Mouse (Mus musculus) liver, adult 2 months (tissue): ENCODE measurements around the gene Sulf2. TPM values are rescaled to one million over a fixed set of nuclear protein-coding genes. Genes with fewer than 3 reads are reported as not detected.

Experiments
- DNase-seq: peaks from one replicate; pipeline ENCODE4 v3.0.0-alpha.2; 2011; ENCODE audit warnings: low read depth, low spot score; ENCODE audit errors: extremely low read depth
- H3K27ac ChIP-seq: fragments of 200-500 bp; replicated peaks from 2 replicates; pipeline ENCODE4 v1.5.1; 2012; ENCODE audit warnings: low read depth, mild to moderate bottlenecking, control low read depth, inconsistent platforms, low read length; ENCODE audit not compliant: insufficient read depth
- H3K27me3 ChIP-seq: fragments of 200-500 bp; 2 replicates; pipeline ENCODE4 v1.6.1; 2012; ENCODE audit warnings: mild to moderate bottlenecking, moderate library complexity, low read length, inconsistent platforms; ENCODE audit not compliant: control insufficient read depth, insufficient read depth
- H3K36me3 ChIP-seq: fragments of 200-500 bp; 2 replicates; pipeline ENCODE4 v1.6.1; 2012; ENCODE audit warnings: low read length, inconsistent platforms; ENCODE audit not compliant: control insufficient read depth, insufficient read depth
- H3K4me1 ChIP-seq: fragments of 200-500 bp; 2 replicates; pipeline ENCODE4 v1.6.1; 2011; ENCODE audit warnings: low read length; ENCODE audit not compliant: control insufficient read depth, insufficient read depth
- H3K4me3 ChIP-seq: fragments of 200-500 bp; 2 replicates; pipeline ENCODE4 v1.5.1; 2011; ENCODE audit warnings: low read depth, mild to moderate bottlenecking, control low read depth, low read length, moderate library complexity; ENCODE audit not compliant: insufficient read depth
- H3K79me2 ChIP-seq: fragments of 200-500 bp; 2 replicates; pipeline ENCODE4 v1.6.1; 2012; ENCODE audit warnings: inconsistent platforms, mild to moderate bottlenecking, low read length, moderate library complexity; ENCODE audit not compliant: control insufficient read depth, insufficient read depth
- H3K9ac ChIP-seq: fragments of 200-500 bp; 2 replicates; pipeline ENCODE4 v1.6.1; 2012; ENCODE audit warnings: low read depth, mild to moderate bottlenecking, control low read depth, inconsistent platforms, low read length
- CTCF ChIP-seq: fragments of 200-500 bp; IDR thresholded peaks from 2 replicates; pipeline ENCODE4 v1.5.1; 2011; ENCODE audit warnings: low read depth, low read length, control low read depth
- POLR2A ChIP-seq: fragments of 200-500 bp; IDR thresholded peaks from 2 replicates; pipeline ENCODE4 v1.6.1; 2011; ENCODE audit warnings: low read length, control low read depth; ENCODE audit not compliant: insufficient read depth; ENCODE audit errors: extremely low read depth
- whole genome bisulfite sequencing: fragments of 180-500 bp; shearing (Covaris S2); methylation state at CpG from one replicate; pipeline ENCODE4 v1.1.7; 2018; 5-methylcytosine and 5-hydroxymethylcytosine counted together
- polyA plus RNA-seq: library from polyadenylated mRNA; depleted of rRNA; stranded (reverse); fragments of >200 nt; gene quantifications from 2 replicates; pipeline ENCODE4 v1.2.3, GENCODE M21; 2012
- total RNA-seq: library from RNA; depleted of rRNA; stranded (reverse); fragments of >200 nt; gene quantifications from 2 replicates; pipeline ENCODE4 v1.2.3, GENCODE M21; 2014

The Sulf2 gene
- total and polyA plus RNA-seq, 2 experiments: 7.8 to 16.1 TPM

DNA sequence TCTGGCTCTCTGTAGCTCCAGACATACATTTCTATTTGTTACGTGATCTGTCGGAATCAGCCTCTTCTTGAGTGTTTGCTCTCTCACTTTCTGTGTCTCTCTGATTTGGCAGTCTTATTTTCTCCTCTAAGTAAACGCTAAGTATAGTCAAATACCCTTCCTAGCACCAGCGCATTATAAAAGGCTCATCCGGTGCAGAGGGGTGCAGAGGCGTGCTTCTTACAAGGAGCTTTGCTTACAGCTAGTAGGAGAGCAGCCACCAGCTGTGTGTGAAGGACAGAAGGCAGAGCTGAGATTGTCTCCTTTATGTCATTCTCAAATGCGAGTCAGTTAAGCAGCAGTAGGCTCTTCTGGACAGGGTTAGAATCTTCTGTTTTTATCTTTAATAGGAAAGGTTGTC lies 103.5 kb downstream of the Sulf2 start:
- Histone ChIP-seq H3K27me3 (no peaks in the 10 kb centered on the region), H3K27ac (no peak overlapping the region), H3K9ac (no peak overlapping the region), H3K4me3 (no peak overlapping the region), H3K36me3 (peaks cover 55% of the 10 kb centered on the region), H3K4me1 (no peaks in the 10 kb centered on the region), H3K79me2 (peaks cover 7% of the 10 kb centered on the region; the same call in 1 of the 2 replicates)
- no peak for DNase-seq
- WGBS: 94% methylated on average over 7 of the region's 7 CpGs
- TF ChIP-seq CTCF (no peak), POLR2A (no peak)

DNA sequence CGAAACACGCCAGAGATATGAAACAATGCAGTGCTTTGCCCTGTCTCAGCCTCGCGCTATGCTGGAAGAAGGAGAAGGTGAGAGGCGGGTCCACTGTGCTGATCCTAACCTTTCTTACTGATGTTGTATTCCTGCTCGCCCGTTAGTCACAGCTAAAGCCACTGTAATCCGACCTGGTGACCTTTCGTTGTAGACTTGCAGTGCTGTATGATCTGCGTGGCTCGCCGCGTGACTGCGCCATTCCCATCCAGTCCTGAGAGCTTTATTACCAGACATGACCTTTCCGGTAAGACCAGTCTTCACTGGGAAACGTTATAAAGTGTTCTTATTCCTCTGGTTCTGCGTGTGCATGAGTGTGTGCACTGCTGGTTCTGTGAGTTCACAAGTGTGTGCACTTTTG lies 104.0 kb downstream of the Sulf2 start:
- peaks cover 51% of the 10 kb centered on the region for H3K36me3 ChIP-seq
- no peak overlapping the region for H3K9ac ChIP-seq
- H3K27ac ChIP-seq: no peak overlapping the region
- no peaks in the 10 kb centered on the region for H3K4me1 ChIP-seq
- TF ChIP-seq POLR2A: no peak
- TF ChIP-seq CTCF: no peak
- H3K4me3 ChIP-seq: no peak overlapping the region
- no peaks in the 10 kb centered on the region for H3K27me3 ChIP-seq
- 93% methylated on average over 17 of the region's 17 CpGs for WGBS
- no peak for DNase-seq
- peaks cover 7% of the 10 kb centered on the region; the same call in 1 of the 2 replicates for H3K79me2 ChIP-seq

DNA sequence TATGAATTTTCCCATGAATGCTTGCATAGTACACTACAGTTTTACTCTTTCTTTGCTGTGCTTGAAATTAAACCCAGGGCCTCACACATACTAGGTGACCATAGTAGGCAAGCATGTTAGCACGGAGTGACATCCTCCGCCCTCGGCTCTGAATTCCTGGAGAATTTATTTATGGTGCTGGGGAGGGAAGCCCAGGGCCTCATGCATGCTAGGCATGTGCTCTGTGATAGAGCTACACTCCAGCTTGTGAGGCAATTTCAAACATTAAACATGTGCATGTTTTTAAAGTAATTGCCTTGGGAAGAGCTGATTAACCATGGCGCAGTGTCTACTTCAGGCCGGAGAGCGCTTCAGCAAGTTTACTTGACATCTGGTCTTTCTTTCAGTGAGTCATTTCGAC lies 106.6 kb downstream of the Sulf2 start:
- no peak overlapping the region for H3K4me3 ChIP-seq
- peaks cover 10% of the 10 kb centered on the region; the same call in 1 of the 2 replicates for H3K79me2 ChIP-seq
- no peak overlapping the region for H3K9ac ChIP-seq
- WGBS: 92% methylated on average over 7 of the region's 7 CpGs
- H3K27me3 ChIP-seq: no peaks in the 10 kb centered on the region
- H3K36me3 ChIP-seq: peaks cover 46% of the 10 kb centered on the region
- no peak for DNase-seq
- TF ChIP-seq CTCF (no peak), POLR2A (no peak)
- peaks cover 14% of the 10 kb centered on the region for H3K4me1 ChIP-seq
- no peak overlapping the region for H3K27ac ChIP-seq

DNA sequence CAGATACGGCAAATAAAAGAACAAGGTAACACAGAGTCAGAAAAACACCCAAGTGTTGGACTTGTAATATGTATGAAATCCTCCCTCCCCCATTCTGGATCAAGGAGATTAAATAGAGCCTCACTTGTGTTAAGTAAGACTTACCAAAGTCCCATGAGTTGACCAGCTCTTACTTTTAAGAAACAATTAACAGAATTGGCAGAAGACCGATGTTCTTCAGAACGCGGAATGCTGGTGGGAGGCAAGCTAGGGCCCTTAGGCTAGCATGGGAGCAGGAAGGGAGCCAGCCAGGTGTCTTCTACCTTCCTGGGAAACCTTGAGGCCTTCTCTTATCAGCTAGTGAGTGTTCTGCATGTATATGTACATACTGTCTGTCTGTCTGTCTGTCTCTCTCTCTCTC lies 107.5 kb downstream of the Sulf2 start:
- H3K27ac ChIP-seq: no peak overlapping the region

DNA sequence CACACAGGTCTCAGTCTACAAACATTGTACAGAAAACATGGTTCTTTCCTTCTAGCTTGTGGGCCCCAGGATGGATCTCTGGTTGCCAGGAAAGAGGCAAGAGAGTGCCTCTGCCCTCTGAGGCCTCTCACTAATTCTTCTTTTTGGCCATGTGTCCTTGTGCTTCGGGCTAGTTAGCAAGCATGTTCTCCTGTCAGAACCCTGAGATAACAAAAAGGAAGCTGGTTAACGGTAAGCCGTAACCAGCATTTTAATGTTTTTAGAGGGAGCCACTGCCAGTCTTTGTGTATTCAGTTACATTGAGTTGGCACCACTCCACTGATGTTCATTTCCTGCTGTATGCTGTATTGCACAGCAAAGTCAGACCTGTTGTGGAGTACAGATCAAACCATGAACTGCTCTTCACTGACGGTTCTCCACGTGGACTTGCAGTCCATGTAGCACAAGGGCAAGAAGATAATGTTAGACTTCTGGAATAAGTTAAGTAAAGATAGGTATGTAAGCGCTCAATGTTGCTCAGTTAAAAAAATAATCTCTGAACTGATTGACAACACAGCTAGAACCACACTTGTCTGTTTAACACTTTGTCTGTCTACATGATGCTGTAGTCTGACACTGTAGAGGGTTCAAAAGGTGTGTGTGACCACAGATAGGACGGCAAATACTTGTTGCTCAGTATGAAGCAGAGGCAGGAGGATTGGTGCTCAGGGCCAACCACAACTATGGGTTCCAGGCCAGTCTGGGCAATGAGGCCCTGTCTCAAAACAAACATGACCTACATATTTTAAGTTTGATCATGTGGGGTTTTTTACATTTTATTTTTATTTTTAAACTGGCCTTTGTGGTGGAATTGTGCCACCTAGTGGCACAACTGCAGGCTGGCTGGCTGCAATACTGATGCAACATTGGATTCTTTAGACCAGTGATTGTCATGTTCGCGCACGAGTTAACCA lies 109.6 kb downstream of the Sulf2 start:
- H3K4me3 ChIP-seq: no peak overlapping the region
- peaks cover 24% of the 10 kb centered on the region for H3K79me2 ChIP-seq
- peak; percentile 75 for DNase-seq
- 0 out of 2 replicates have a peak overlapping the region, but pooled peaks have one; percentile 6 for H3K9ac ChIP-seq
- peak overlapping the region; percentile 46 for H3K27ac ChIP-seq
- TF ChIP-seq CTCF: peak; percentile 66; the same call in 1 of the 2 replicates
- TF ChIP-seq POLR2A: no peak
- 15% methylated on average over 10 of the region's 10 CpGs for WGBS
- H3K4me1 ChIP-seq: peaks cover 17% of the 10 kb centered on the region
- H3K36me3 ChIP-seq: peaks cover 30% of the 10 kb centered on the region
- no peaks in the 10 kb centered on the region for H3K27me3 ChIP-seq

More for the DNA sequence above, 107.5 kb downstream of the Sulf2 start:
- DNase-seq: no peak
- Histone ChIP-seq H3K79me2 (peaks cover 18% of the 10 kb centered on the region), H3K9ac (no peak overlapping the region), H3K4me3 (no peak overlapping the region), H3K27me3 (no peaks in the 10 kb centered on the region), H3K4me1 (peaks cover 15% of the 10 kb centered on the region), H3K36me3 (peaks cover 40% of the 10 kb centered on the region)
- no peak for TF ChIP-seq POLR2A
- TF ChIP-seq CTCF: no peak
- WGBS: 96% methylated on average over 4 of the region's 4 CpGs

DNA sequence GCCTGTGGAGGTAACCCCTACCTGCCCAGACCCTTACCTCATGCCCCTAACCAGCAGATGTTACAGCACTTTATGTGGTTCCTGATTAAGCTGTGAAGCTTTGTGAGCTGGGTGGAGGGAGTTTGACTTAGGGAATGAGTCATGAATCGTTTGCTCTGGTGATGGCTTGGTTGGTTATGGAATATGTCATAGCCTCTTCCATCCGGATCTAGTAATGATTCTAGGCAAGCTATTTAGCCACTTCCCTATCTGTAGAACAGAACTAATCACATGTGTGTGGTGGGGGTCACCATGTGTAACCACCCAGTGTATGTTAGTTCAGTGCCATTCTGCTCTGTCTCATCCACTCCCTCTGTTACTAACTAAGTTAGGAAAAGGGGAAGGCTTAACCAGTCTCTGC lies 110.5 kb downstream of the Sulf2 start:
- Histone ChIP-seq H3K36me3 (peaks cover 22% of the 10 kb centered on the region), H3K4me3 (no peak overlapping the region), H3K4me1 (peaks cover 17% of the 10 kb centered on the region), H3K9ac (no peak overlapping the region), H3K27me3 (no peaks in the 10 kb centered on the region), H3K27ac (peak overlapping the region; percentile 13; the same call in 1 of the 2 replicates), H3K79me2 (peaks cover 24% of the 10 kb centered on the region)
- WGBS: 44% methylated on average over 2 of the region's 2 CpGs
- no peak for DNase-seq
- TF ChIP-seq POLR2A (no peak), CTCF (no peak)
